Mouse (Mus musculus) ES-Bruce4 (cell line): ENCODE data around the gene Scube1. TPM values are rescaled to one million over a fixed set of nuclear protein-coding genes. Genes with fewer than 3 reads are reported as not detected.

ENCODE experiments used
- H3K27ac ChIP-seq: 2 replicates; pipeline ENCODE4 v1.5.1; 2012; ENCODE audit warnings: low read length, inconsistent platforms; ENCODE audit not compliant: insufficient read depth
- H3K27me3 ChIP-seq: 2 replicates; pipeline ENCODE4 v1.6.1; 2012; ENCODE audit warnings: mild to moderate bottlenecking, low read length, inconsistent platforms; ENCODE audit not compliant: control insufficient read depth, poor library complexity, insufficient read depth, severe bottlenecking
- H3K36me3 ChIP-seq: 2 replicates; pipeline ENCODE4 v1.6.1; 2012; ENCODE audit warnings: inconsistent platforms, mild to moderate bottlenecking, low read length, moderate library complexity; ENCODE audit not compliant: control insufficient read depth, poor library complexity, insufficient read depth, severe bottlenecking
- H3K4me1 ChIP-seq: one replicate; pipeline ENCODE4 v1.8.1; 2011; ENCODE audit warnings: low read length; ENCODE audit not compliant: control insufficient read depth, insufficient read depth
- H3K4me3 ChIP-seq: 2 replicates; pipeline ENCODE4 v1.5.1; 2011; ENCODE audit warnings: low read depth, mild to moderate bottlenecking, low read length
- H3K9ac ChIP-seq: 2 replicates; pipeline ENCODE4 v1.6.1; 2012; ENCODE audit warnings: low read depth, mild to moderate bottlenecking, inconsistent platforms; ENCODE audit not compliant: poor library complexity, severe bottlenecking
- H3K9me3 ChIP-seq: replicated peaks from 2 replicates; pipeline ENCODE4 v1.6.1; 2012; ENCODE audit warnings: mild to moderate bottlenecking, low read length, inconsistent platforms; ENCODE audit not compliant: control insufficient read depth, poor library complexity, insufficient read depth, severe bottlenecking
- CTCF ChIP-seq: IDR thresholded peaks from one replicate; pipeline ENCODE4 v1.8.1; 2011; ENCODE audit warnings: low read depth, low read length
- EP300 ChIP-seq: IDR thresholded peaks from 2 replicates; pipeline ENCODE4 v1.6.1; 2011; ENCODE audit warnings: low read depth, low read length; ENCODE audit not compliant: insufficient read depth
- POLR2A ChIP-seq: IDR thresholded peaks from one replicate; pipeline ENCODE4 v1.8.1; 2011; ENCODE audit warnings: low read length; ENCODE audit not compliant: insufficient read depth
- polyA plus RNA-seq: library from polyadenylated mRNA; stranded (reverse); fragments of >200 nt; gene quantifications from 2 replicates; pipeline ENCODE4 v1.2.4, GENCODE M21; 2011; ENCODE audit warnings: low read depth; ENCODE audit not compliant: missing spikeins, insufficient read depth, insufficient read length

The Scube1 gene
- polyA plus RNA-seq, 1 experiment, result 0.51 TPM

DNA sequence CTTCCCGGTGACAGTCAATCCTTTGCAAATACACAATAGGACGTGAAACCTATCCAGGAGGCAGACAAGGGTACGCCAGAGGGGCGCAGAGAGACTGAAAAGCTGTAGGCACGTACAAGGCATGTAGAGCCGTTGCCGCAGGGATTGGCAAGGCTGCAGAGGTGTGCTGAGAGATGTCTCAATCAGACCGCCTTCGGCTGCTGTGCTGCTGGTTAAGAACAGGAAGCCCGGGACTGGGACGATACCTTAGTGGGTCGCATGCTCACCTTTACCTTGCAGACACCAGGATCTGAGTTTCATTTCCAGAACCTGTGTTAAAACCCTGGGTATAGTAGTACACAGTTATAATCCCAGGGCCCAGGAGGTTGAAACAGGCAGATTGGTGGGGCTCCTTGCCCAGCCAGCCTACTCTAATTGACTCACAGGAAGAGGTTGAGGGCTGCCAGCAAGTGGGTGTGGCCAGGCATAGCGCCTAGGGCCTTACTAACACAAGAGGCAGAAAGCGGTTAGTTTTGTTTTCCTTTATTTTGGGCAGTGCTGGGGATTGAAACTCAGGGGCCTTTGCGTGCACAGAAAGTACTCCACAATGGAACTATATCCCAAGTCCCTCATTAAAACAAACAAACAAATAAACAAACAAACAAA lies 162.1 kb downstream of the Scube1 start:
- Histone ChIP-seq H3K27ac (peak overlapping the region; percentile 1; the same call in 1 of the 2 replicates), H3K4me1 (peaks cover 2% of the 10 kb centered on the region), H3K9ac (no peak overlapping the region), H3K4me3 (peak overlapping the region; percentile 2; the same call in 1 of the 2 replicates), H3K36me3 (no peaks in the 10 kb centered on the region), H3K27me3 (no peaks in the 10 kb centered on the region), H3K9me3 (no peaks in the 10 kb centered on the region)
- TF ChIP-seq CTCF (no peak), EP300 (no peak), POLR2A (no peak)

DNA sequence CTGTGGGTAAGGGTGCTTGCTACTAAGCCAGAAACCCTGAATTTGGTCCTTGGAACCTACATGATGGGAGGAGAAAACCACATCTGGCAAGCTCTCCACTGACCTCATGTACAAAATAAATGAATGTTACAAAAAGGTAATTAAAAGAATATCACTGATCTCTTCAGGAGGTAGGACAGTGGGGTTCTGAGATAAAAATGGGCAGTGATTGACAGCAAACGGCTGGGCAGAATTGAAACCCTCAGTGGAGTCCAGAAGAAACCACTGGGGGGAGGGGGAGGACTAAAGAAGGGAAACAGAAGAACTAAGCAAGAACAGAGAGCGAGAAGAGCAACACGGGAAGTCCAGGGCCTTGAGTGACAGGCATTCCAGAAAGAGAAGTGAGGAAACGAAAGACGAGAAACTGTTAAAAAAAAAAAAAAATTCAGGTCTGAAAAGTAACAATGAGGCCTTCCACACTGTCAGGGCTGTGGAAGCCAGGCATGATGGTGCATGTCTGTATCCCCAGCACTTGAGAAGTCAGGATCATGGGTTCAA lies 163.8 kb downstream of the Scube1 start:
- Histone ChIP-seq H3K4me3 (no peak overlapping the region), H3K27me3 (no peaks in the 10 kb centered on the region), H3K9ac (no peak overlapping the region), H3K27ac (no peak overlapping the region), H3K4me1 (peaks cover 2% of the 10 kb centered on the region), H3K36me3 (no peaks in the 10 kb centered on the region), H3K9me3 (no peaks in the 10 kb centered on the region)
- TF ChIP-seq EP300 (no peak), CTCF (no peak), POLR2A (no peak)

DNA sequence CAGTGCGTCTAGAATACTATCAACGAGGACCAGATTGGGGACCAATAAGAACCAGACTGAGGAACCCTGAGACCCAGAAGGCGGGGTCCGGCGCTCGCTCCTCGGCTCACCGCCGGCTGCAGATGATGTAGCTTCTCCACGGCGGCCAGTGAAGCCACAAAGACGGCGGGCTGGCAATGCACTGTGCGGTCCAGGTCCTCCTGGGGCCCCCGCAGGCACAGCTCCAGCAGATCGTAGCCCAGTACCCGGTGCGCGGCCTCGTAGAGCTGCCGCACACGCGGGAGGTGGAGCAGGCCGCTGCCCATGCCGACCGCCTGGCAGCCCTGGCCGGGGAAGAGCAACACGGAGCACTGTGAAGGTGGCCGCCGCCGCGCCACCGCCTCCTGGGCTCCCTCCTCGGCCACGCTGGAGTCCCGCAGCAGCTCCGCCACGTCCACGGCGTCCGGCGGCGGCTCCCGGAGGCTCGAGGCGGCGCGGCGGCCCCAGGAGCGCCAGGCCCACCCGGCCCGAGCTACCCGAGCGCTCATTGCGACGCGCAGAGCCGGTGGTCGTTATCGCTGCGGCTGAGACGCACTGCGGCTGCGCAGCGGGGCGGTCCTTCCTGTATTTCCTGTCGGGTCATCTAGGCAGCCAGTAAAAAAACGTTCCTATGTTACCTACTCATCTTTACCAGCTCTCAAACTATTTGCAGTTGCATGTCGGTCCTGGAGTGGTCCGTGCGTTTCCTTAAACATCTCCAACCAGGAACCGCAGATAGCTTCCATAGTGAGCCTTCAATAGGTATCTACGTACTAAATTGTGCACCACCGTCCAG lies 169.5 kb downstream of the Scube1 start:
- Histone ChIP-seq H3K27ac (peak overlapping the region; percentile 46), H3K36me3 (peaks cover 4% of the 10 kb centered on the region; the same call in 1 of the 2 replicates), H3K4me3 (peak overlapping the region; percentile 88), H3K4me1 (no peaks in the 10 kb centered on the region), H3K9me3 (no peaks in the 10 kb centered on the region), H3K27me3 (no peaks in the 10 kb centered on the region), H3K9ac (peak overlapping the region; percentile 81)
- peak; percentile 42 for TF ChIP-seq POLR2A
- TF ChIP-seq CTCF, result no peak

Other genes with a start within 250 kb of the Scube1 start
- gene Ttll1, start 214.1 kb downstream of the Scube1 start, polyA plus RNA-seq, result 13.6 and 19.1 TPM in 2 replicates
- gene Bik, start 198.2 kb downstream of the Scube1 start, polyA plus RNA-seq, result 3.7 and 6.5 TPM in 2 replicates
- 25.9 and 31.9 TPM in 2 replicates for gene Tspo, start 161.4 kb downstream of the Scube1 start, polyA plus RNA-seq
- 25.1 and 28.1 TPM in 2 replicates for gene Mcat, start 161.2 kb downstream of the Scube1 start, polyA plus RNA-seq
- gene Ttll12, start 129.9 kb downstream of the Scube1 start, polyA plus RNA-seq, result 33.7 and 35.0 TPM in 2 replicates
- 0.35 and 0.75 TPM in 2 replicates for gene Mpped1, start 54.4 kb upstream of the Scube1 start, polyA plus RNA-seq